Mouse (Mus musculus) left cerebral cortex, adult 8-10 months (tissue): ENCODE data around the gene Eif1b. TPM values are rescaled to one million over a fixed set of nuclear protein-coding genes. Genes with fewer than 3 reads are reported as not detected.
"Not testable (repeated sequence)": the region's sequence is repeated elsewhere in the genome, so short reads cannot be mapped to it uniquely, and the experiment has no call there.

Source experiments
- DNase-seq, 2 experiments: peaks; one replicate each; pipeline ENCODE4 v3.0.0; 2022; ENCODE audit warnings: low spot score in 2 of 2
- total RNA-seq, 4 experiments: library from RNA; stranded (reverse); gene quantifications; 2 replicates each; pipeline ENCODE4 v1.2.4; 2022

The Eif1b gene
- total RNA-seq, 4 experiments from 2014 or later = 140 to 164 (median 154) TPM

- peak; percentile 17 to 52 for DNase-seq
These were observed 27.6 kb downstream of the Eif1b start for GRCm38 (mm10) chr9:120519469-120520125.

GRCm38 (mm10) chr9:120521161-120521560, 29.1 kb downstream of the Eif1b start:
- DNase-seq = no peak

- DNase-seq = no peak
These were observed 35.2 kb downstream of the Eif1b start for GRCm38 (mm10) chr9:120527270-120527669.

DNA sequence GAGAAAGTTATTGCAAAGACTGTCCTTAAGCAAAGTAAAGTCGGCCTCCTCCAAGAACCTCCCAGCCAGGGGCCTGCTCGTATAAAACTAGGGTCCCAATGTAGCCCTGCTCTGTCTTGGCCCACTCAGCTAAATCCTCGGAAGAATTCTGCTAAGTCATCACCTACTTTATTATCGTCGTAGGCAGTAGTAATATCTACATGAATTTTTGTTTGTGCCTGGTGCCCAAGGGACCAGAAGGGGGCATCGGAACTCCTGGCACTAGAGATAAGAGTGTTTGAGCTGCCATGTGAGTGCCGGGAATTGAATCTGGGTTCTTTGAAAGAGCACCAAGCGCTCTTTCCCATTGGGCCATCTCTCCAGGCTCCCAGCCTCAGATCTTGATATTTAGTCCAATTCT, 35.9 kb downstream of the Eif1b start:
- no peak for DNase-seq

GRCm38 (mm10) chr9:120528815-120529510, 36.9 kb downstream of the Eif1b start:
- DNase-seq = no peak

DNA sequence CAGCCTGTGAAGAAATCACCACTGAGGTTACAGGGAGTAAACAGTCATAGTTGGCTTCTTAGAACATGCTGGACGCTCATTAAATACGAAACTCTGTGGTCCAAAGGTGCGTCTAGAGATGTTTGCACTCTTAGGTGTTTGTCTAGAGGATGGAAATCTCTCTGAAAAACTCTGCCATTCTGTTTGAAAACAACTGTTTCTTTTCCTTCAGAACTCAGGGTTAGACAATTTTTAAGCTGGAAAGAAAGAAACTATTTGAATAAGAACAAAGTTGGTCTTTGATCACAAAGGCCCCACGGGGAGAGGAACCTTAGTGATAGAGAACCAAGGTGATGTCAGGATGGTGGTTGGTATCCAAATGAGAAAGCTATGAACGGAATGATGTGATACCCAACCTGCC, 38.4 kb downstream of the Eif1b start:
- DNase-seq = no peak

DNA sequence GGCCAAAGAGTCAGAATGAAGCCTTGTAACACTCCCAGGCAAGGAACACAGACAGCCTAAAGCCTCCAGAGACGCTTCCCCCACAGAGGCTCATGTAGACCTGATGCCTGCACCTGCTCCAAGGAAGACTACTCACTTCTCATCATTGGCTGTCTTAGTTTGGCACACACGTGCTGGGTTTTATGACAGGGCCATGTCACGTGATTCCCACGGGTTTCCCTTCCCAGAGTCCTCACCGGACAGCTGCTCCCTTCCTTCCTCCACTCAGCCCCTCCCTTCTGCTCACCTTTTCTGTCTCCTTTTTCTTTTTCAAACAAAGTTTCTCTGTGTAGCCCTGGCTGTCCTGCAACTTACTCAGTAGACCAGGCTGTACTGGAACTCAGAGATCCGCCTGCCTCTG, 40.0 kb downstream of the Eif1b start:
- no peak for DNase-seq

- DNase-seq = no peak
These were observed 40.7 kb downstream of the Eif1b start for GRCm38 (mm10) chr9:120532691-120533090.

GRCm38 (mm10) chr9:120533446-120533950, 41.5 kb downstream of the Eif1b start:
- not testable (repeated sequence) for DNase-seq

- DNase-seq = peak in 1 of 2 experiments; percentile 21
These were observed 47.7 kb downstream of the Eif1b start, which contains the start of gene Entpd3 for GRCm38 (mm10) chr9:120539662-120540251. Entpd3 (plus strand) TSS chr9:120539818.

DNA sequence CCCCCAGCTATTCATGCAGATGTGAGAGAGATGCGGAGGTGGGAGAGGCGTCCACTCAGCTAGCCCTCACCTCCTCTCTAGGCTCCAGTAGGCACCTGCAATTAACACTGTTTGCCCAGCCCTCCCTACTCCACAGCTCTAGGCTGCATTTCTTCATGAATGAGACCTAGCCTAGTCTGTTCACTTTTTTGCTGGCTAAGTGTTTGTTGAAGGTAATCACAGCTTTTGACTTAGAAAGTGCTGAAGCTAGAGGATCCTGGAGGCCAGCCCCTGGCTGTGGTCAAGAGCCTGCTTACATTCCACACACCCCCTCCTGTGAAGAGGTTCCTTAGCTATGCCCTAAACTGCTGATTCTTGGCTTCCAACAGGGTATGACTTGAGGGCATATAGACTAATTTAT, 49.4 kb downstream of the Eif1b start:
- DNase-seq = no peak

GRCm38 (mm10) chr9:120542241-120542640, 50.2 kb downstream of the Eif1b start:
- DNase-seq = no peak

Other genes starting within 250 kb of the Eif1b start
- gene Myrip, start 190.7 kb upstream of the Eif1b start, total RNA-seq = 10 to 100 TPM; 63.9 to 73.0 (median 68.2) TPM
- 10 to 100 TPM; 11.5 to 13.4 (median 12.0) TPM for gene Entpd3, start 47.6 kb downstream of the Eif1b start, total RNA-seq
- 100 to 1,000 TPM; 290 to 355 (median 336) TPM for gene Rpl14, start 79.2 kb downstream of the Eif1b start, total RNA-seq